Mouse (Mus musculus) c-Kit-positive CD71-positive TER-119-positive erythroid progenitor cells, embryonic 14.5 days (primary cell): ENCODE measurements around the gene Slc38a9.
"Not testable (repeated sequence)": the region's sequence is repeated elsewhere in the genome, so short reads cannot be mapped to it uniquely, and the experiment has no call there.

Experiments
- DNase-seq: peaks from one replicate; pipeline ENCODE4 v3.0.0-alpha.2; 2013; ENCODE audit warnings: low spot score

Slc38a9 gene

GRCm38 (mm10) chr13:112683970-112684369, 23.4 kb downstream of the Slc38a9 start:
- no peak for DNase-seq

- no peak for DNase-seq
These were observed 25.6 kb downstream of the Slc38a9 start for GRCm38 (mm10) chr13:112686155-112686554.

DNA sequence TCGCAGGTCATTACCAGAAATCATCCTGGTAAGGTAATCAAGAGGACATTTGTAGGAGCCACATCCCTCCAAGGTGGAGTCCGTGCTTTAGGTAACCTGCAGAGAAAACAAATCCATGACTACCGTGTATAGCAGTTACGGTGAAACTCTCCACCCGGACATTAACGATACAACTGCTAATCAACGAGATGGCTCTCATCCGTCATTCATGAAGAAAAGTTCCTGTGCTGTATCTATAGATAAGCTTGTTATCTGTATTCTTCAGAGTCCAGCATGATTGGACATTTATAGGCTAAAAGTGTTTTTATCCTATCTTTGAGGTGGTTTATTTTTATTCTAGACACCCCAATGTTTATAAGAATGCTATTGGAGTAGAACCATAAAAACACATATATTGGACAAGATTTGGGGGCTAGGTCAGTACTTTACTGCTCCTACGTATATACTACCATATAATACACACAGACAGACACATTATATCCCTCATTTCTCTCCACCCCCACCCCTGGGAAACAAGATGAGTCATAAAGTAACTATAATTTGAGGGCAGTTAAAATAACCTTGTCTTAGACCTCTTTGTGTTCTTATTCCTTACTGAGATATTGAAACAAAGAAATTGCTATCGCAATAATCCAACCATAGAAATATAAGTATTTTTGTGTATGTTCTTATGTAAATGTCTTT, 32.5 kb downstream of the Slc38a9 start:
- DNase-seq = peak; percentile 70

DNA sequence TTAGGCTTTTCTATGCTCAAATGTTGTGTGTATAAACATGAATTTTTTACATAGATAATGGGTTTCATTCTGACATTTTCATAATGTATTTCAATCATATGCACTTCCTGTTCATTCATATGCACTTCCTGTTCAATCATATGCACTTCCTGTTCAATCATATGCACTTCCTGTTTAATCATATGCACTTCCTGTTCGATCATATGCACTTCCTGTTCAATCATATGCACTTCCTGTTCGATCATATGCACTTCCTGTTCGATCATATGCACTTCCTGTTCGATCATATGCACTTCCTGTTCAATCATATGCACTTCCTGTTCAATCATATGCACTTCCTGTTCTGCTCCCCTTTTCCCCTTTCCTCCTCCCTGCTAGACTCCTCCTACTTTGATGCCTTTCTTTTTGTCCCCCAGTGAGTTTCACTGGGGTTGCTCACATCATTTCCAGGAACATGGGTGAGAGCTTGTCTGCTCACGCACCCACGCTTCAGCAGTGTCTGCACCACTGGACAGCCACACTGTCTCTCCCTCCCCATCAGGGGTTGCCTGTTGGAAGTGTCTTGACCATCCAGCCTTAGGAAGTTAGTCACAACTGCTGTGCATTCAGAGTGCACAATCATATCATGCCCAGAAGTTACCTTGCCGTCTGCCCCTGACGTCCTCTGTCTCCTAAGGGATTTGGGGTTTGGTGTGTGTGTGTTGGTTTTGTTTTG, 35.1 kb downstream of the Slc38a9 start:
- no peak for DNase-seq

- DNase-seq = no peak
These were observed 40.7 kb downstream of the Slc38a9 start for GRCm38 (mm10) chr13:112701256-112701655.

DNA sequence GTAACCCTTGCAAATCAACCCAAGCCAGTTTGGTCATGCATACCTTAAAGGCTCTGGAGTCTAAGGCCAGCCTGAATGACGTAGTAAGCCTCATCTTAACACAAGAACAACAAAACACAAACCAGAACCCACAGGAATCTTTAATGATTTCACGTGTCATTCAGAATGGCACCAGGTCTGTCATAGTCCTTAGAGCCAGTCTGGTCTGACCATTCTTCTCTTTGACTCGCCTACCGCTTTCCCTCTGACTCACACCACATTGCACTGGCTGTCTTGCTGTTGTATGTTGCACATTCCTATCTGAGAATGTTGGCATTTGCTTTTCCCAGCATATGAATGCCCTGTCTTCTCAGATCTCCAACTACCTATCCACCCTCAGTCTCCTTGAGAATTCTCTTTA, 45.8 kb downstream of the Slc38a9 start:
- no peak for DNase-seq

GRCm38 (mm10) chr13:112720078-112720736, 59.7 kb downstream of the Slc38a9 start:
- DNase-seq = no peak

- no peak for DNase-seq
These were observed 61.6 kb downstream of the Slc38a9 start for GRCm38 (mm10) chr13:112721946-112722729.

DNA sequence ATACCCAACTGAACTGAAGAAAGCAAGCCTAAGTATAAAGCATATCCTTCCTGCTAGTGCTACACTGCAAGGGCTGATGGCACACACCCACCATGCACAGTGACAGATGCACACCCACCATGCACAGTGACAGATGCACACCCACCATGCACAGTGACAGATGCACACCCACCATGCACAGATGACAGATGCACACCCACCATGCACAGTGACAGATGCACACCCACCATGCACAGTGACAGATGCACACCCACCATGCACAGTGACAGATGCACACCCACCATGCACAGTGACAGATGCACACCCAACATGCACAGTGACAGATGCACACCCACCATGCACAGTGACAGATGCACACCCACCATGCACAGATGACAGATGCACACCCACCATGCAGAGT, 63.7 kb downstream of the Slc38a9 start:
- not testable (repeated sequence) for DNase-seq

- no peak for DNase-seq
These were observed 65.5 kb downstream of the Slc38a9 start for GRCm38 (mm10) chr13:112726002-112726401.

DNA sequence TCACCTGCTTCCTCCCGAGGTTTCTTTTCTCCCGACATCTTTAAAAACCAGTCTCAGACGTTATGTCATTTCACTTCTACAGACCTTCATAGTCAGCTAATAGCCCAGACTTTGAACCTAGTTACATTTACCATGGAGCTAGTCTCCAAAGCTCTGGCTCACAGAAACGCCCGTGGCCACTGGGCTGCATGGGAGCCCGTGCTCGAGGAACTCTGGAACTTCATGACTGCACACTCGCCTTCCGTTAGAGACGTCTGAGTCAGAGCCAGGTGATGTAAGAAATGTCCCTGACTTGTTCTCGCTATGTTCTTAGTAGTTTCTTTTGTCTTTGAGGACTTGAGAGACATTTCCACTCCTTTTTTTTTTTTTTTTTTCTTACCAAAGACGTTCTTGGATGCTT, 72.8 kb downstream of the Slc38a9 start:
- DNase-seq = no peak

GRCm38 (mm10) chr13:112734906-112735713, 74.6 kb downstream of the Slc38a9 start:
- peak; percentile 39 for DNase-seq

DNA sequence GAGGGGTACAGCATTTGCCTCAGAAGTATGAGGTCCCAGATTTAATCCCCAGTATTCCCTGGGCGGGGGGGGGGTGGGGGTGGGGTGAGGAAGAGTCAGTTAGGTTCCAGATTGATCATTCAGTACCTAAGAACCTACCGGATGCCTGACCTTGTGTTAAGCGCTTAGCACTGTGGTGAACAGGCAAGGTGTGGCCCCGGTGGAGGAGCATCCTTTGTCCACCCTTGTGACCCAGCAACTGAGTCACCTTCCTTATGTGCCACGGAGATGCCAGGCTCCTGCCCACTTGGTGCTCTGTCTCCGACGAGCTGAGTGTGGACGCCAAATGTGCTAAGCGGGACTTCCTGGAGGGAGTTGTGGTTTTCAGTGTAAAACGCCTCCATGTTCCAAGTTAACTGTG, 75.9 kb downstream of the Slc38a9 start:
- DNase-seq = no peak

GRCm38 (mm10) chr13:112737110-112737509, 76.6 kb downstream of the Slc38a9 start:
- DNase-seq = no peak

GRCm38 (mm10) chr13:112738005-112738404, 77.5 kb downstream of the Slc38a9 start:
- DNase-seq = no peak

DNA sequence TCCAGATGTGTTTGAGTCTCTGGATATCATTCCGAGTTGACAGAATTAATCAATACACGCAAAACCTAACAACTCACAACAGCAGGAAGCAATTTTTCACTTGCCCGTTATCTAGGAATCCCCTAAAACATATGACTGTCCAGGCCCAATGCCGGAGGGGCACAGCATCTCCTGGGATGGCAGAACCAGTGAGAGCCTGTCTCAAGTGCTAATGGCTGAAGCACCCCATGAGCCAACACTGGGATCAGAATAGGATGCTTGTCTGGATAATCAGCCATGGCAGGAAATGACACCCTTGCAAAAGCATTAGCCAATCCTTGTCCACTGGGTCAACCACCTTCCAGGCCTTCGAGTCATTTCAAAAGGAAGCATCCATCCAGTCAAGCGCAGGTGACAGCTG, 79.5 kb downstream of the Slc38a9 start:
- DNase-seq = no peak

GRCm38 (mm10) chr13:112742076-112742830, 81.7 kb downstream of the Slc38a9 start:
- DNase-seq = no peak

DNA sequence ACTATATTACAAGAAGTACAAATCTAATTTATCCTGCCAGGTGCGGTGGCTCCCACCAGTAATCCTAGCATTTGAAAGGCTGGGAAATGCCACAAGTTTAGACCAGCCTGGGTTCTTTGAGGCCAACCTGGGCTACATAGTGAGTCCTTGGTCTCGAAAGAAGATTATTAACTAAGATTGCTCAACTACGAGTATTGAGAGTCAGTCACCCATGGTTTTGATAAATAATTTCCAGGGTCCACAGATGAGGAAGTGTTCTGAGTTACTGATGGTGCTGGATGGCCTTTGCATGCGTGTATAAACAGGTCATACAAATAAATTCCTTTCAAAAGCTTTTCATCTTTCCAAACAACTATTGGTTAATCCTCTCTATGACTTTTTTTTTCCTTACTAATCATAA, 83.1 kb downstream of the Slc38a9 start:
- no peak for DNase-seq

- DNase-seq = no peak
These were observed 83.7 kb downstream of the Slc38a9 start for GRCm38 (mm10) chr13:112744061-112744849.
